8 mouse cellular contexts compared by ENCODE assay signal in the genomic region with DNA sequence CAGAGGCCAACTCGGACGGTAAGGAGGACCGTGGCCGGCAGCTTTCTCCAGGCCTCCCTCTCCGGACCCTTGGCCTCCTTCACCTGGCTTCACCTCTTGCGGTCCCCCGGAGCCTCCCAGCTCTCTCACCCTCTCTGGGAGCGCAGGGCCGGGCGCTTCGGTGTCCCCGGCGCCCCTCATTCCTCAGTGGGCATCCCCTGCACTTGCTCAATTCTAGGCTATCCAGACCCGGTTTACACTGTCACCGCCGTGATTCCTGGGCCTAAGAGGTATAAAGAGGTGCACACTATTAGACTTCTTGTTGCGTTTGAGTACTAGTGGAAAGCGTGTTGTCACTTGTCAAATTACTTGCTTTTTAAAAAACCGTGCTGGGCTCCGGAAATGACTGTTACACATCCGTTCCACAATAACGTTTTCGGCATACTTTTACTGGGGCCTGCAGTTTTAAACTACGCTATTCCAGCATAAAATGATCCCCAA. TPM values are rescaled to one million over a fixed set of nuclear protein-coding genes. Genes with fewer than 3 reads are reported as not detected.
A peak's percentile ranks its signal among the peaks of the same experiment; 100 is the strongest.
DNase-seq lines count a peak whose midpoint lies in the region; ATAC-seq and TF ChIP-seq lines count a peak whose summit lies in the region.

No protein-coding gene starts in this region.

- H3K4me3 ChIP-seq in lung, embryonic 16.5 days (ENCODE audit: low read length): peak overlapping the region; percentile 100
- peak overlapping the region; percentile 87 for H3K4me3 ChIP-seq in embryonic facial prominence, embryonic 12.5 days
- H3K4me3 ChIP-seq in intestine, postnatal 0 days (ENCODE audit: low read depth, low read length): peak overlapping the region; percentile 88

- no peak for TF ChIP-seq CTCF in intestine, postnatal 0 days (IDR thresholded peaks at IDR 0.05; ENCODE audit: low read depth)

- peak overlapping the region; percentile 99 for H3K9ac ChIP-seq in lung, embryonic 16.5 days (ENCODE audit: low read length)
- peak overlapping the region; percentile 95 for H3K9ac ChIP-seq in embryonic facial prominence, embryonic 12.5 days
- peak overlapping the region; percentile 96 for H3K9ac ChIP-seq in intestine, postnatal 0 days (ENCODE audit: low read depth, low read length)

- WGBS in lung, embryonic 16.5 days: 0% methylated on average over 24 of the region's 24 CpGs
- WGBS in embryonic facial prominence, embryonic 12.5 days: under 1% methylated on average over 24 of the region's 24 CpGs
- under 1% methylated on average over 24 of the region's 24 CpGs for WGBS in intestine, postnatal 0 days

- peak overlapping the region; percentile 91 for H3K27ac ChIP-seq in lung, embryonic 16.5 days (ENCODE audit: low read length)
- peak overlapping the region; percentile 87 for H3K27ac ChIP-seq in embryonic facial prominence, embryonic 12.5 days
- peak overlapping the region; percentile 91 for H3K27ac ChIP-seq in intestine, postnatal 0 days (ENCODE audit: low read depth, low read length)

- H3K4me1 ChIP-seq in lung, embryonic 16.5 days (replicated peaks; ENCODE audit: control insufficient read depth, insufficient read depth, low read length): peaks cover 8% of the 10 kb centered on the region
- H3K4me1 ChIP-seq in embryonic facial prominence, embryonic 12.5 days: peaks cover 13% of the 10 kb centered on the region
- H3K4me1 ChIP-seq in intestine, postnatal 0 days (replicated peaks; ENCODE audit: control insufficient read depth, insufficient read depth, low read length): no peaks in the 10 kb centered on the region

- no peaks in the 10 kb centered on the region for H3K36me3 ChIP-seq in lung, embryonic 16.5 days (ENCODE audit: control insufficient read depth, insufficient read depth, low read length)
- H3K36me3 ChIP-seq in embryonic facial prominence, embryonic 12.5 days: no peaks in the 10 kb centered on the region; the same call in 1 of the 2 replicates
- peaks cover 4% of the 10 kb centered on the region; the same call in 1 of the 2 replicates for H3K36me3 ChIP-seq in intestine, postnatal 0 days (ENCODE audit: control insufficient read depth, insufficient read depth)

- peak; percentile 61; the same call in 1 of the 2 replicates for ATAC-seq in lung, embryonic 16.5 days (ENCODE audit: low read depth)
- ATAC-seq in embryonic facial prominence, embryonic 12.5 days (ENCODE audit: insufficient number of reproducible peaks, insufficient read depth, low FRiP score, low TSS enrichment): peak; percentile 53
- ATAC-seq in intestine, postnatal 0 days: no peak; the same call in 1 of the 2 replicates

- peak overlapping the region; percentile 89 for H3K4me2 ChIP-seq in lung, embryonic 16.5 days (ENCODE audit: low read depth, low read length)
- H3K4me2 ChIP-seq in embryonic facial prominence, embryonic 12.5 days (replicated peaks): peak overlapping the region; percentile 65
- H3K4me2 ChIP-seq in intestine, postnatal 0 days (replicated peaks; ENCODE audit: low read depth): peak overlapping the region; percentile 75

- H3K27me3 ChIP-seq in lung, embryonic 16.5 days (ENCODE audit: control insufficient read depth, insufficient read depth, low read depth, low read length): no peaks in the 10 kb centered on the region
- no peaks in the 10 kb centered on the region for H3K27me3 ChIP-seq in embryonic facial prominence, embryonic 12.5 days
- H3K27me3 ChIP-seq in intestine, postnatal 0 days (replicated peaks; ENCODE audit: control insufficient read depth, insufficient read depth, low read length): no peaks in the 10 kb centered on the region

- no peak for DNase-seq in lung, postnatal 10 days
- DNase-seq in naive thymus-derived CD4-positive, alpha-beta T cell, adult 2 months (ENCODE audit: low read depth): peak; percentile 68
- no peak for DNase-seq in cerebellum, postnatal 4 days (ENCODE audit: low spot score in 2 of 2)
- DNase-seq in spleen, postnatal 36 days (ENCODE audit: low spot score in 2 of 2): no peak
- DNase-seq in frontal cortex, adult 2 months (ENCODE audit: extremely low spot score in 1 of 2, low spot score in 1 of 2): no peak

- no peaks in the 10 kb centered on the region for H3K9me3 ChIP-seq in lung, embryonic 16.5 days (ENCODE audit: control insufficient read depth, low read length)
- H3K9me3 ChIP-seq in embryonic facial prominence, embryonic 12.5 days: no peaks in the 10 kb centered on the region
- H3K9me3 ChIP-seq in intestine, postnatal 0 days (ENCODE audit: control insufficient read depth): no peaks in the 10 kb centered on the region

RNA-seq across cellular contexts. Expression of gene Chordc1, which starts 0.6 kb away (rescaled TPM):
- polyA plus RNA-seq in lung, embryonic 16.5 days (2015; fragmentation: Nextera tagmentation; extraction: Ambion mirVana): 110 and 120 TPM in 2 replicates
- polyA plus RNA-seq in embryonic facial prominence, embryonic 12.5 days (2016; fragmentation: Nextera tagmentation; extraction: Ambion mirVana): 131 and 139 TPM in 2 replicates
- 29.7 and 29.8 TPM in 2 replicates for polyA plus RNA-seq in intestine, postnatal 0 days (2015; fragmentation: Nextera tagmentation; extraction: Ambion mirVana)
- polyA plus RNA-seq in frontal cortex, adult 2 months (2012; rRNA removed): 38.2 and 46.0 TPM in 2 replicates
